Mouse (Mus musculus) G1E (cell line): ENCODE data around the gene Olfr270.

ENCODE experiments used
- CTCF ChIP-seq: IDR thresholded peaks from 2 replicates; pipeline ENCODE4 v1.5.1; 2012; ENCODE audit warnings: low read depth, low read length, inconsistent platforms, mixed read lengths
- POLR2AphosphoS5 ChIP-seq: IDR thresholded peaks from 2 replicates; pipeline ENCODE4 v1.6.1; 2012; ENCODE audit warnings: low read depth, low read length, inconsistent platforms; ENCODE audit not compliant: insufficient replicate concordance

DNA sequence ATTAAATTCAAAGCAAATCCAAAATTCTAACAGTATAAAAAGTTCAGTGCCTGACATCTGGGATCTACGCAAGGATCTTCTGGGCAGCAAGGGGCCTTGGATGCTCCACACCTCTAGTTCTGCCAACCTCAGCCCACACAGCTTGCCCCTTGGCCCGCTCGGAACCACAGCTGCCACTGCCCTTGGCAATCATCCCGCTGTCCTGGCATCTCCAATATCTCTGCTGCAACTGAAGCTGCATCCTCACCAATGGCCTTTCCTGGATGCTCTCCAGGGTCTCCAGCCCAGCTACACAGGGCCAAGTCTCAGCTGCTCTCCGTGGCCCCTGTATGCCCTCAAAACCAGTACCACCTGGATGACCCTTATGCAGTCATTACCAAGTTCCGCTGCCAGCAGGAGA, 35.1 kb downstream of the Olfr270 start:
- TF ChIP-seq CTCF (no peak), POLR2AphosphoS5 (no peak)
